Mouse (Mus musculus): Measurements from ENCODE around the gene Ints7. TPM values are rescaled to one million over a fixed set of nuclear protein-coding genes. Genes with fewer than 3 reads are reported as not detected.

Gene Ints7
- polyA plus RNA-seq, 1 experiment: 9.8 TPM

DNA sequence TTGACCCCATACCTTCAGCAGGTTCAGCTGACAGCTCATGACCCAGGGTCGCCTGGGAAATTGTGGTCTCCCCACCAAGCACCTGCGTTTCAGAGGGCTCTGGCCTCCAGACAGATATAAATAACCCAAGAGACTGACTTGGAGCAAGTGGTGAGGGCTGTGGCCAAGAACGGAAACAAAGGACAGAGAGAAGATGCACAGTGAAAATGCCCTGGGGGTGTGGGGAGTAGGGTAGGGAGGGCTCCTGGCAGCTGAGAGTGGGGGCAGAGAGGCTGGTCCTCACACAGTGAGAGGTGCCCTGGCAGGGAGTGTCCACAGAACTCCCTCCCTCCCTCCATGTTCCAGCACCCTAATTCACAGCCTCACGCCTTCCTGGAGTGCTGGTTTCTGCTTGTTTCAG, 50.2 kb downstream of the Ints7 start:
- TF ChIP-seq POLR2A (IDR thresholded peaks at IDR 0.05; ENCODE audit: low read depth, low read length): no peak
- no peak for TF ChIP-seq CTCF (IDR thresholded peaks at IDR 0.05; ENCODE audit: extremely low read depth, insufficient read length, insufficient replicate concordance, low read depth, low read length)
- peaks cover 6% of the 10 kb centered on the region for H3K36me3 ChIP-seq (ENCODE audit: control insufficient read depth, insufficient read depth, low read length)
- H3K4me3 ChIP-seq (ENCODE audit: low read depth, low read length): no peak overlapping the region
- H3K27me3 ChIP-seq (ENCODE audit: control insufficient read depth, insufficient read depth, low read length): no peaks in the 10 kb centered on the region
- H3K4me1 ChIP-seq (ENCODE audit: control insufficient read depth, insufficient read depth, insufficient read length, low read length): peaks cover 10% of the 10 kb centered on the region
- 30% methylated on average over 4 of the region's 4 CpGs for WGBS
- H3K27ac ChIP-seq (ENCODE audit: insufficient read depth, low read depth, low read length): no peak overlapping the region

DNA sequence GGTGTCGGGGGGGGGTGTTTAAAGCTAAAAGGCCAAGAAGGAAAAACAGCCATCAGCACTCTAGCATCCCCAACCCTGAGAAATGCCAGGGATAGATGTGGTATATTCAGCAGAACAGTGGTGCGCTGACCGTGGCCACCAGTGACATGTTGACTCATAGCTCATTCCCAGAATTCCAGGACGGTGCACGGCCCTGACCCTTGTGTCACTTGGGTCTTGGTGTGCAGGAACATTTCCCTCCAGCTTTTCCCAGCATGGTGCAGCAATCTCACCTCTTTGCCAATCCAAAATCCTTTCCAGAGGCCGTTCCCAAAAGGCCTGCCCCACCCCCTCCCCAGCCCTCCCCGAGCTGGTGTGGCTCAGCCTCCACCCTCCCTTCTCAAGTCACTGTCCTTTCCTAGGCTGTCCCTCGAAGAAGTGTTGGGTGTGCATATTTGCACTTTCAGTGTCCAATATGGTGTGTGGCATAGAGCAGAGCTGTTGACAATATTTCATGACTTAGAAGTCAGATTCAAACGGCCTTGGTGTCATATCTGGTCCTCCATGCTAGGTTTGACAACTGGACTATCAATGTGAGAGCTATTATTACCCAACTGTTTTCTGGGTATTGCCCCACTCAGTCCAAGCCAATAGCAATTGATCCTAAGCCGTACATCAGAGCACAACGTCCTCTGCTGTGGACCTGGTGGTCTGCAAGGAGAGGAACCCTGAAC, 53.2 kb downstream of the Ints7 start:
- TF ChIP-seq CTCF (IDR thresholded peaks at IDR 0.05; ENCODE audit: extremely low read depth, insufficient read length, insufficient replicate concordance, low read depth, low read length): no peak
- no peak for TF ChIP-seq POLR2A (IDR thresholded peaks at IDR 0.05; ENCODE audit: low read depth, low read length)
- Histone ChIP-seq H3K27ac (ENCODE audit: insufficient read depth, low read depth, low read length) (peak overlapping the region; percentile 50), H3K4me1 (ENCODE audit: control insufficient read depth, insufficient read depth, insufficient read length, low read length) (peaks cover 10% of the 10 kb centered on the region; the same call in 1 of the 2 replicates), H3K4me3 (ENCODE audit: low read depth, low read length) (no peak overlapping the region), H3K27me3 (ENCODE audit: control insufficient read depth, insufficient read depth, low read length) (no peaks in the 10 kb centered on the region), H3K36me3 (ENCODE audit: control insufficient read depth, insufficient read depth, low read length) (no peaks in the 10 kb centered on the region)
- WGBS: 55% methylated on average over 11 of the region's 11 CpGs

GRCm38 (mm10) chr1:191629170-191629636, 53.8 kb downstream of the Ints7 start:
- TF ChIP-seq CTCF (IDR thresholded peaks at IDR 0.05; ENCODE audit: extremely low read depth, insufficient read length, insufficient replicate concordance, low read depth, low read length) (no peak), POLR2A (IDR thresholded peaks at IDR 0.05; ENCODE audit: low read depth, low read length) (no peak)
- H3K4me3 ChIP-seq (ENCODE audit: low read depth, low read length): no peak overlapping the region
- no peaks in the 10 kb centered on the region for H3K27me3 ChIP-seq (ENCODE audit: control insufficient read depth, insufficient read depth, low read length)
- peaks cover 10% of the 10 kb centered on the region; the same call in 1 of the 2 replicates for H3K4me1 ChIP-seq (ENCODE audit: control insufficient read depth, insufficient read depth, insufficient read length, low read length)
- 29% methylated on average over 3 of the region's 3 CpGs for WGBS
- H3K36me3 ChIP-seq (ENCODE audit: control insufficient read depth, insufficient read depth, low read length): no peaks in the 10 kb centered on the region
- H3K27ac ChIP-seq (ENCODE audit: insufficient read depth, low read depth, low read length): peak overlapping the region; percentile 50

DNA sequence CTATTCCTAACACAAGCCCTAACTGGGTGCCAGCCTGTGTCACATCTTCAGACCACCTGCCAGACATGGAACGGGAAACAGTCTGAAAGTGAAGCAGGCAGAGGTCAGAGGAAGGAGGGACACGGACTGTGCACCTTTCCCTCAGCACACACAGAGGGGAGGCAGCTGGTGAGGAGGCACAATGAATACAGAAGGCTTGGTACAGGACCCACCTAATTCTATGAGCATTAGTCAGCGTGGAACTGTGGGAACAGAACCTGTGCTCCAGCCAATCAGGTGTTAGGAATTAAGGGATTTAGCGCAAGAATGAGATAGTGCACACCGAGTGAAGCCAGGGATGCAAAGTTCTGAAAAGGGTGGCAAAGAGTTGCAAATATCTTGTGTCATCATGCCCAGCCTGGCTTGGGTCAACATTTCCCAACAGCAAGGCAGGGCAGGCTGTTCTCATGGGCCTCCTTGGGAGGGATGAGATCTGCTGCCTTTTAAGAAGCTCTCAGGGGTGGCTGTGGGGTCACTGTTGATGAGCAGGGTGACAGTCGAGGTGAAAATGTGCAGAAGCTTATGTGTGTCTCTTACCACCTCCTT, 57.2 kb downstream of the Ints7 start:
- 65% methylated on average over 6 of the region's 6 CpGs for WGBS
- Histone ChIP-seq H3K4me1 (ENCODE audit: control insufficient read depth, insufficient read depth, insufficient read length, low read length) (peaks cover 10% of the 10 kb centered on the region; the same call in 1 of the 2 replicates), H3K36me3 (ENCODE audit: control insufficient read depth, insufficient read depth, low read length) (no peaks in the 10 kb centered on the region), H3K27me3 (ENCODE audit: control insufficient read depth, insufficient read depth, low read length) (no peaks in the 10 kb centered on the region), H3K4me3 (ENCODE audit: low read depth, low read length) (no peak overlapping the region), H3K27ac (ENCODE audit: insufficient read depth, low read depth, low read length) (no peak overlapping the region)
- TF ChIP-seq POLR2A (IDR thresholded peaks at IDR 0.05; ENCODE audit: low read depth, low read length): no peak
- TF ChIP-seq CTCF (IDR thresholded peaks at IDR 0.05; ENCODE audit: extremely low read depth, insufficient read length, insufficient replicate concordance, low read depth, low read length): no peak

GRCm38 (mm10) chr1:191634116-191634515, 58.7 kb downstream of the Ints7 start:
- Histone ChIP-seq H3K4me1 (ENCODE audit: control insufficient read depth, insufficient read depth, insufficient read length, low read length) (peaks cover 9% of the 10 kb centered on the region; the same call in 1 of the 2 replicates), H3K4me3 (ENCODE audit: low read depth, low read length) (no peak overlapping the region), H3K27me3 (ENCODE audit: control insufficient read depth, insufficient read depth, low read length) (no peaks in the 10 kb centered on the region), H3K36me3 (ENCODE audit: control insufficient read depth, insufficient read depth, low read length) (no peaks in the 10 kb centered on the region), H3K27ac (ENCODE audit: insufficient read depth, low read depth, low read length) (no peak overlapping the region)
- WGBS: 81% methylated on average over 2 of the region's 2 CpGs
- TF ChIP-seq POLR2A (IDR thresholded peaks at IDR 0.05; ENCODE audit: low read depth, low read length) (no peak), CTCF (IDR thresholded peaks at IDR 0.05; ENCODE audit: extremely low read depth, insufficient read length, insufficient replicate concordance, low read depth, low read length) (no peak)

GRCm38 (mm10) chr1:191638404-191638803, 63.0 kb downstream of the Ints7 start:
- 80% methylated on average over 2 of the region's 2 CpGs for WGBS
- peaks cover 25% of the 10 kb centered on the region; the same call in 1 of the 2 replicates for H3K4me1 ChIP-seq (ENCODE audit: control insufficient read depth, insufficient read depth, insufficient read length, low read length)
- peak overlapping the region; percentile 57; the same call in 1 of the 2 replicates for H3K27ac ChIP-seq (ENCODE audit: insufficient read depth, low read depth, low read length)
- H3K4me3 ChIP-seq (ENCODE audit: low read depth, low read length): no peak overlapping the region
- no peaks in the 10 kb centered on the region for H3K27me3 ChIP-seq (ENCODE audit: control insufficient read depth, insufficient read depth, low read length)
- TF ChIP-seq POLR2A (IDR thresholded peaks at IDR 0.05; ENCODE audit: low read depth, low read length): no peak
- TF ChIP-seq CTCF (IDR thresholded peaks at IDR 0.05; ENCODE audit: extremely low read depth, insufficient read length, insufficient replicate concordance, low read depth, low read length): no peak
- H3K36me3 ChIP-seq (ENCODE audit: control insufficient read depth, insufficient read depth, low read length): no peaks in the 10 kb centered on the region

DNA sequence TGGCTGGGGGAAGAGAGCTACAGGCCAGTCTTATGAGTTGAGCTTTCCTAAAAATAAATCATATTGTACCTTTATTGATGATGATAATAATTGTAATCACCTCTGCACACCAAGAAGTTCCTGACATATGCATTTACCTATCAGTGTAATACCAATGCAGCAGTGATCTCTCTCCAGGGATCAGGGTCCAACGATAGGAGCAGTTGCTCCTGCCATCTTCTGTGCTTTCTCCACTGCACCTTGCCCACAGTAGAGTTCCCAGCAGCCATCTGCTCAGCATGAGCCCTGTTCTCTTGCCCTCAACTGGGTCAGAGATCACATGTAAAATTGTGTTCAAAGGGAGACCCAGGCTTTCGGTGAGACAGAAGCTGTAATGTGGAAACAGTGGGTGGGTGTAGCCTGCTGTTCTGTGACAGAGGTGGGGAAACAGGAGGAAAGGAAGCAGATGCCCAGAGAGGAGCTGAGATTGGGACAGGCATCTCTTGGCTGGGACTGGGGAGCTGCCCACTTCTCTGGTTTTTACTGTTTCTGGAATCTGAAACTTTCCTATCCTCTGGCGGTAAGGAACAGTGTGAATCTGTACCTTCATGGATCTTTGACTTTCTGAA, 63.9 kb downstream of the Ints7 start:
- Histone ChIP-seq H3K27ac (ENCODE audit: insufficient read depth, low read depth, low read length) (peak overlapping the region; percentile 98), H3K27me3 (ENCODE audit: control insufficient read depth, insufficient read depth, low read length) (no peaks in the 10 kb centered on the region), H3K4me3 (ENCODE audit: low read depth, low read length) (no peak overlapping the region), H3K36me3 (ENCODE audit: control insufficient read depth, insufficient read depth, low read length) (no peaks in the 10 kb centered on the region), H3K4me1 (ENCODE audit: control insufficient read depth, insufficient read depth, insufficient read length, low read length) (peaks cover 25% of the 10 kb centered on the region; the same call in 1 of the 2 replicates)
- TF ChIP-seq POLR2A (IDR thresholded peaks at IDR 0.05; ENCODE audit: low read depth, low read length) (no peak), CTCF (IDR thresholded peaks at IDR 0.05; ENCODE audit: extremely low read depth, insufficient read length, insufficient replicate concordance, low read depth, low read length) (no peak)
- WGBS: 52% methylated on average over 3 of the region's 3 CpGs

All from small intestine, adult 2 months (tissue).